Mouse (Mus musculus): ENCODE results near the gene Ptprk. TPM values are rescaled to one million over a fixed set of nuclear protein-coding genes. Genes with fewer than 3 reads are reported as not detected.

The Ptprk gene
- polyA plus RNA-seq, 1 experiment from 2014 or later, result 29.7 TPM

DNA sequence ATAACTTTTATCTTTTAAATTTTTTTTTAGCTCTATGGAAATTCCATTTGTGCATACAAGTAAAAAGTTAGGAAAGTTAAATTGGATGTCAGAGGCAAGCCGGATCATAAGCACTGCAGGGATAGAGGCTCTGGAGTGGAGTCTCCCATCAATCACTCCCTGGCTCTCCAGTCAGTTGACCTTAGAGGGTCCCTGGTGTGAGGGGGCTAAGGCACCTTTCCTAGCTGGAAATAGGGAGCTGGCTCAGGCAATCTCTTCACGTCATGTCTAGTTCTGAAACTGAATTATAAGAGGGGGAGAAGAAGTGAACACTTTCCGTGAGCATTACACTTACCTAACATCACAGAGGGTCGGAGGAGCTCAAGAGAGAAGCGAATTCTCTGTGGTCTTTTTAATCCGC is 110.1 kb downstream of the Ptprk start:
- Histone ChIP-seq H3K27me3 (ENCODE audit: control insufficient read depth, insufficient read depth, low read length) (no peaks in the 10 kb centered on the region), H3K4me3 (ENCODE audit: low read depth, low read length) (no peak overlapping the region), H3K4me2 (ENCODE audit: low read depth, low read length, severe bottlenecking) (no peak overlapping the region), H3K36me3 (ENCODE audit: control insufficient read depth, insufficient read depth, low read length) (no peaks in the 10 kb centered on the region), H3K27ac (ENCODE audit: low read depth, low read length) (no peak overlapping the region), H3K9me3 (ENCODE audit: control insufficient read depth, low read length) (no peaks in the 10 kb centered on the region), H3K4me1 (replicated peaks; ENCODE audit: control insufficient read depth, insufficient read depth, low read length) (no peaks in the 10 kb centered on the region), H3K9ac (ENCODE audit: low read length) (no peak overlapping the region)
- 89% methylated on average over 6 of the region's 6 CpGs for WGBS
- DNase-seq (ENCODE audit: low spot score) (no peak), ATAC-seq (replicated peaks; ENCODE audit: low FRiP score) (no peak)

DNA sequence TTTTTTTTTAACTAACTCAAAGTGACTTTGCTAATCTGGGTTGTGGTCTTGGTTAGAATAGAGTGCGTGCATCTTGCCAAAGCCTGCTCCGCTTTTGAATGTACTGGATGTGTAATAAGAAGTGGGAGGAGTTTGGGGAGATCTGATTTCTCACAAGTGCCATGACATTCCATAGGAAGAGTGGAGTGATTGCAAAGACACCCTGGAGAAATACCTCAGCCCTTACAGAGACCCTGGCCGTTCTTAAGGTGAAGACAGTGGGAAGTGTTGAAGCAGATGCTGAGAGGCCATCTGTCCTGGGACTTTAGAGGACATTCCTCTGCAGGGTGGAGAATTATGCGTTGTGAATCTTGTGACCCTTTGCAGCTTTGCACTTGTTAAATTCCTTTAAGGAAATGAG is 110.7 kb downstream of the Ptprk start:
- Histone ChIP-seq H3K4me2 (ENCODE audit: low read depth, low read length, severe bottlenecking) (no peak overlapping the region), H3K36me3 (ENCODE audit: control insufficient read depth, insufficient read depth, low read length) (no peaks in the 10 kb centered on the region), H3K27me3 (ENCODE audit: control insufficient read depth, insufficient read depth, low read length) (no peaks in the 10 kb centered on the region), H3K9ac (ENCODE audit: low read length) (no peak overlapping the region), H3K27ac (ENCODE audit: low read depth, low read length) (no peak overlapping the region), H3K4me3 (ENCODE audit: low read depth, low read length) (no peak overlapping the region), H3K9me3 (ENCODE audit: control insufficient read depth, low read length) (no peaks in the 10 kb centered on the region), H3K4me1 (replicated peaks; ENCODE audit: control insufficient read depth, insufficient read depth, low read length) (no peaks in the 10 kb centered on the region)
- 63% methylated on average over 4 of the region's 4 CpGs for WGBS
- ATAC-seq (replicated peaks; ENCODE audit: low FRiP score), result no peak
- no peak for DNase-seq (ENCODE audit: low spot score)

DNA sequence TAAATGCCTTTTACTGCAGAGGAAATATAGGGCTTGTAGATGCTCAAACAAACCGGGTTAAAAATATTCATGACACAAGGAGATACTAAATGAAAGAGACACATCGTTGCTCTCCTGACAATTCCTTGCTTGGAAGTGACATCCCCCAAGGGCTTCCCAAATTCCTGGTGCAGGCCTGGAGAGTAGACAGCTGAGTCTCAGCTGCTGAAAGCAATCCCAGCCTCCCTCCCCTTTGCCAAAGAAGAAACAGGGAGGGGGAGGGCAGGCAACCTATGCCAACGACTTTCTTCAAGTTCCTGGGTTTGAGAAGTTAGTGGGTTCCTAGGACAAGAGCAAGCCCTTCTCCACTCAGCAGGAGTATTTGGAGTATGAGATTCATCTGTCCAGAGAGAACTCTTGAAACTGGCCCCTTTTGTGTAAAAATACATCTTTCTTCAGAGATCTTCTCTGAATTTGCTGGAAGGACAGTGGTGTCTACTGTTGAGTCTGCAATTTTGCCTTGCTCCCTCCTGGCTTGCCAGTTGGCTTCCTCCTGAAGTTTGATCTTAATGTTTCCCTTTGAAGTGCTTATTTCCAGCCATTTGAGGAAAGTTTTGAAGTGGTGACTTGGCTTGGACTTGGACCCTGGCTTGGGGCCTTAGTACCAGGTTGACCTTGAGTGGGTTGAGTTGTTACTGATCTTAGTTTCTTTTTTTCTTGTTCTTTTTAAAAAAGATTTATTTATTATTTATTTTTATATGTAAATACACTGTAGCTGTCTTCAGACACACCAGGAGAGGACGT is 111.6 kb downstream of the Ptprk start:
- no peaks in the 10 kb centered on the region for H3K4me1 ChIP-seq (replicated peaks; ENCODE audit: control insufficient read depth, insufficient read depth, low read length)
- ATAC-seq (replicated peaks; ENCODE audit: low FRiP score) (no peak), DNase-seq (ENCODE audit: low spot score) (no peak)
- H3K4me3 ChIP-seq (ENCODE audit: low read depth, low read length), result no peak overlapping the region
- H3K27me3 ChIP-seq (ENCODE audit: control insufficient read depth, insufficient read depth, low read length), result no peaks in the 10 kb centered on the region
- H3K9ac ChIP-seq (ENCODE audit: low read length), result no peak overlapping the region
- no peaks in the 10 kb centered on the region for H3K36me3 ChIP-seq (ENCODE audit: control insufficient read depth, insufficient read depth, low read length)
- H3K9me3 ChIP-seq (ENCODE audit: control insufficient read depth, low read length), result no peaks in the 10 kb centered on the region
- 68% methylated on average over 4 of the region's 4 CpGs for WGBS
- no peak overlapping the region for H3K27ac ChIP-seq (ENCODE audit: low read depth, low read length)
- no peak overlapping the region for H3K4me2 ChIP-seq (ENCODE audit: low read depth, low read length, severe bottlenecking)

DNA sequence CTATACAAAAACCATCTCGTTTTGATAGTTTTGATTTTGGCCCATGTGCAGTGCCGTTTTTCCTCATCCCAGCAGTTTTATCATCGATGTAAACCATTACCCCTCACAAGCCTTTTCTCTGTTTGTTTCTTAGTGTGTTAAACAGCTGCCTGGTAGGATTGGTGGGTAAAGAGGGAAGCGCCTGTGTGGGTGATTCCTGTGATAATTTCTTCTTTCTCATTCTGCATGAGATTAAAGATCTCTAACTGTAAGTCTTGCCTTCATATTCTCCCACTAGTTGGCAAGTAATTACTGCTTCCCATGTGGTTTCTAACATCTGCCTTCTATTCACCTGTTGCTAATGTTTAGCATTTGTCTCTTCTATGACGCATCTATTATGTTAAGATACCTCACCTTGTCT is 116.8 kb downstream of the Ptprk start:
- no peaks in the 10 kb centered on the region for H3K36me3 ChIP-seq (ENCODE audit: control insufficient read depth, insufficient read depth, low read length)

DNA sequence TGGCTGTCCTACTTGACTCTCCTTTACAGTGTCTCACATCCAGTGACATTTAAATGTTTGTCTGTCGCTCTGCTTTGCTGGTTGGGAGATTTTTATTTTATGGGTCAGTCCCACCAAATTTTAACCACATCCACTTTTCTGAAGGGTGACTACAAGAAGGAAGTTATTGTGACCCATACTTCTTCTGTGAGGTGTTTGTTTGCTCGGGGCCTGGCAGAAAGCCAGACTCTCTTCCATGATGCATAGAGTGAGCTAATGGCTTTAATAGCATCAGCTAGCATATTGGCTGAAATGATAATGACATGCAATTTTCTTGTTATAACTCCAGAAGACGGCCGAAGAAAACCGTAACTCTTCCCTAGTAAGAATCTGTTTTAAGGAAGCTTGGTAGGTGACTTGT is 119.0 kb downstream of the Ptprk start:
- Histone ChIP-seq H3K27ac (ENCODE audit: low read depth, low read length) (no peak overlapping the region), H3K4me2 (ENCODE audit: low read depth, low read length, severe bottlenecking) (no peak overlapping the region), H3K4me3 (ENCODE audit: low read depth, low read length) (no peak overlapping the region), H3K9ac (ENCODE audit: low read length) (no peak overlapping the region), H3K4me1 (replicated peaks; ENCODE audit: control insufficient read depth, insufficient read depth, low read length) (no peaks in the 10 kb centered on the region), H3K9me3 (ENCODE audit: control insufficient read depth, low read length) (no peaks in the 10 kb centered on the region), H3K36me3 (ENCODE audit: control insufficient read depth, insufficient read depth, low read length) (no peaks in the 10 kb centered on the region), H3K27me3 (ENCODE audit: control insufficient read depth, insufficient read depth, low read length) (no peaks in the 10 kb centered on the region)
- ATAC-seq (replicated peaks; ENCODE audit: low FRiP score), result no peak
- 93% methylated on average over 5 of the region's 5 CpGs for WGBS
- no peak for DNase-seq (ENCODE audit: low spot score)

More for the DNA sequence above, 116.8 kb downstream of the Ptprk start:
- H3K4me3 ChIP-seq (ENCODE audit: low read depth, low read length), result no peak overlapping the region
- H3K4me1 ChIP-seq (replicated peaks; ENCODE audit: control insufficient read depth, insufficient read depth, low read length), result no peaks in the 10 kb centered on the region
- no peak for DNase-seq (ENCODE audit: low spot score)
- H3K9ac ChIP-seq (ENCODE audit: low read length), result no peak overlapping the region
- H3K9me3 ChIP-seq (ENCODE audit: control insufficient read depth, low read length), result no peaks in the 10 kb centered on the region
- no peak overlapping the region for H3K27ac ChIP-seq (ENCODE audit: low read depth, low read length)
- H3K4me2 ChIP-seq (ENCODE audit: low read depth, low read length, severe bottlenecking), result no peak overlapping the region
- no peaks in the 10 kb centered on the region for H3K27me3 ChIP-seq (ENCODE audit: control insufficient read depth, insufficient read depth, low read length)
- WGBS, result 92% methylated on average over 5 of the region's 5 CpGs
- ATAC-seq (replicated peaks; ENCODE audit: low FRiP score), result no peak

DNA sequence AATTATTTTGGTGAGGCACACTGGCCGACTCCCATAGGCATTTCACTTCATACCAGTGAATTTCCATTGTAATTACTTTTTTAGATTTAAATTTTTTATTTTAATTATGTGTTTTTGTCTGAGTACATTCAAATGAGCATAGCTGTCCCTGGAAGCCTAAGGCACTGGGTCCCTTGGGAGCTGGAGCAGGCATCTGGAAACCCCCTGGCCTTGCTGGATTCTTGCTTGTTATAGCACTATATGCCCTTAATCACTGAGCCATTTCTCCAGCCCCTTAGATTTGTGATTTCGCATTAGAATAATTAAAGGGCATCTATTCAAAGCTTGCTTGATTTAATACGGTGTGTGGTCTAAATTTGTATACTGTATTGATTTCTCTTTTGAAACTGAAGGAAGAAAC is 126.0 kb downstream of the Ptprk start:
- 91% methylated on average over 3 of the region's 3 CpGs for WGBS
- ATAC-seq (replicated peaks; ENCODE audit: low FRiP score) (no peak), DNase-seq (ENCODE audit: low spot score) (no peak)
- Histone ChIP-seq H3K27me3 (ENCODE audit: control insufficient read depth, insufficient read depth, low read length) (no peaks in the 10 kb centered on the region), H3K9me3 (ENCODE audit: control insufficient read depth, low read length) (no peaks in the 10 kb centered on the region), H3K9ac (ENCODE audit: low read length) (no peak overlapping the region), H3K36me3 (ENCODE audit: control insufficient read depth, insufficient read depth, low read length) (no peaks in the 10 kb centered on the region), H3K4me3 (ENCODE audit: low read depth, low read length) (no peak overlapping the region), H3K4me2 (ENCODE audit: low read depth, low read length, severe bottlenecking) (no peak overlapping the region), H3K27ac (ENCODE audit: low read depth, low read length) (no peak overlapping the region), H3K4me1 (replicated peaks; ENCODE audit: control insufficient read depth, insufficient read depth, low read length) (no peaks in the 10 kb centered on the region)

DNA sequence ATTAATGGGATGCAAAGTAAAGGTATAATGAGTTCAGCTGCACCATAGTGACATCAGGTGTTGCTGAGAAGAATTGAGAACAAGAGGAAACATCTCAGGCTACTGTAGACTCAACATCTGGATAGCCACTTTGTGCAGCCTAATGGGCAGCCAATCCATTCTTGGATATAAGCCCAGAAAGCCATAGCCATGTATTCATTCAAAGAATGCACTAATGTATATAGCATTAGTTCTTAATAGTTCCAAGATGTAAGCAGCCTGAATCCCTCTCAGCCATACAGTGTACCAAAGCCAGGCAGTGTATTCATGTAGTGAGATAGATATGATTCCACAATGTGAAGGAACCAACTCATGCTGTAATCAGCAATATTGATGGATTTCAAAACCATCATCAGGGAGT is 134.8 kb downstream of the Ptprk start:
- no peak for ATAC-seq (replicated peaks; ENCODE audit: low FRiP score)
- Histone ChIP-seq H3K4me3 (ENCODE audit: low read depth, low read length) (no peak overlapping the region), H3K4me1 (replicated peaks; ENCODE audit: control insufficient read depth, insufficient read depth, low read length) (no peaks in the 10 kb centered on the region), H3K27me3 (ENCODE audit: control insufficient read depth, insufficient read depth, low read length) (no peaks in the 10 kb centered on the region), H3K9me3 (ENCODE audit: control insufficient read depth, low read length) (no peaks in the 10 kb centered on the region), H3K36me3 (ENCODE audit: control insufficient read depth, insufficient read depth, low read length) (no peaks in the 10 kb centered on the region), H3K9ac (ENCODE audit: low read length) (no peak overlapping the region), H3K4me2 (ENCODE audit: low read depth, low read length, severe bottlenecking) (no peak overlapping the region), H3K27ac (ENCODE audit: low read depth, low read length) (no peak overlapping the region)
- DNase-seq (ENCODE audit: low spot score), result no peak

DNA sequence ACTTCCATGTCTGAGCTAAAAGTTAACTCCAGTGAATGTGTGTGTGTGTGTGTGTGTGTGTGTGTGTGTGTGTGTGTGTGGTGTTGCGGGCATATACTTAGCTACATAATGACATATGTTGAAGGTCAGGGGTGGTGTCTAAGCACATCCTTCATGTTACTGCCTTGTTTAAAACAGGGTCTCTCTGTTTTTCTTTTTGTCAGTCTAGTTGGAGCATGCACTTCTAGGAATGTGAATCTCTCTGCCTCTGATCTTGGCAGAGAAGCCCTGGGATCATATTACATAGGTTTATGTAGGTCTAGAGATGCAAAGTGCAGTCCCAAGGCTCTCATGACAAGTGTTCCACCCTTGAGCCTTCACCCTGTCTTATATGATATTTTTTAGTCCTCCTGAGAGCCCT is 137.5 kb downstream of the Ptprk start:
- Histone ChIP-seq H3K4me1 (replicated peaks; ENCODE audit: control insufficient read depth, insufficient read depth, low read length) (no peaks in the 10 kb centered on the region), H3K4me3 (ENCODE audit: low read depth, low read length) (no peak overlapping the region), H3K27ac (ENCODE audit: low read depth, low read length) (no peak overlapping the region), H3K36me3 (ENCODE audit: control insufficient read depth, insufficient read depth, low read length) (no peaks in the 10 kb centered on the region), H3K27me3 (ENCODE audit: control insufficient read depth, insufficient read depth, low read length) (no peaks in the 10 kb centered on the region), H3K9me3 (ENCODE audit: control insufficient read depth, low read length) (no peaks in the 10 kb centered on the region), H3K4me2 (ENCODE audit: low read depth, low read length, severe bottlenecking) (no peak overlapping the region), H3K9ac (ENCODE audit: low read length) (no peak overlapping the region)
- DNase-seq (ENCODE audit: low spot score), result no peak
- WGBS, result 91% methylated on average over 1 of the region's 1 CpGs
- ATAC-seq (replicated peaks; ENCODE audit: low FRiP score), result no peak

DNA sequence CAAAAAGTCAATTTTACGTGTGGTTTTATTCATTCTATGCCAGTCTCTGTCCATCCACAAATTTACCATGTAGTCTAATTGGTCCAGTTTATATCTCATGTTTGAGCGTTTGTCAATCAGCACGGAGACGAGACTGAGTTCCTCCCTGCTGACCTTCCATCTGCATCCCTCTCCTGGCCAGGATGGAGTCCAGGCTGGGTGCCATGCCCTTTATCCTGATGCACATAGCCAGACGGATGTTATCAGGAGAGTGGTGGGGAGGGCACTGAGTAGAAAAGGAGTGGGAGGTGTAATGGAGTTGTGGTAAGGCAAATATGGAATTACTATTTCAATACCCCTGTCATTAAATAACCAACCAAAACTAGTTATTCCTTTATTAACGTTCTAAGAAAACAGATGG is 140.5 kb downstream of the Ptprk start:
- Histone ChIP-seq H3K9ac (ENCODE audit: low read length) (no peak overlapping the region), H3K27me3 (ENCODE audit: control insufficient read depth, insufficient read depth, low read length) (no peaks in the 10 kb centered on the region), H3K4me2 (ENCODE audit: low read depth, low read length, severe bottlenecking) (no peak overlapping the region), H3K9me3 (ENCODE audit: control insufficient read depth, low read length) (no peaks in the 10 kb centered on the region), H3K4me1 (replicated peaks; ENCODE audit: control insufficient read depth, insufficient read depth, low read length) (no peaks in the 10 kb centered on the region), H3K4me3 (ENCODE audit: low read depth, low read length) (no peak overlapping the region), H3K36me3 (ENCODE audit: control insufficient read depth, insufficient read depth, low read length) (no peaks in the 10 kb centered on the region), H3K27ac (ENCODE audit: low read depth, low read length) (no peak overlapping the region)
- WGBS, result 87% methylated on average over 6 of the region's 6 CpGs
- DNase-seq (ENCODE audit: low spot score) (no peak), ATAC-seq (replicated peaks; ENCODE audit: low FRiP score) (no peak)
